Mouse (Mus musculus) megakaryocyte progenitor cell, adult 5-6 weeks (primary cell): ENCODE results near the gene St6galnac5. TPM values are rescaled to one million over a fixed set of nuclear protein-coding genes. Genes with fewer than 3 reads are reported as not detected.

Source experiments
- ATAC-seq: replicated peaks from 2 replicates; pipeline ENCODE4 v1.8.0; 2016; ENCODE audit warnings: mild to moderate bottlenecking, moderate TSS enrichment, inconsistent platforms; ENCODE audit not compliant: poor library complexity
- total RNA-seq, 2 experiments: library from RNA; stranded (forward) in 1 of 2; stranded (reverse) in 1 of 2; fragments of 157-497, 149-512 nt in 1 of 2; fragments of 200-1000 nt in 1 of 2; gene quantifications; 2 replicates each; pipeline versions ENCODE4 v1.2.3 to v1.2.4; 2015 to 2017

St6galnac5 gene
- total RNA-seq (2015) (not detected in 2 replicates), total RNA-seq (2017) (0.08 TPM in 1 of 2 replicates, not detected in the other)

DNA sequence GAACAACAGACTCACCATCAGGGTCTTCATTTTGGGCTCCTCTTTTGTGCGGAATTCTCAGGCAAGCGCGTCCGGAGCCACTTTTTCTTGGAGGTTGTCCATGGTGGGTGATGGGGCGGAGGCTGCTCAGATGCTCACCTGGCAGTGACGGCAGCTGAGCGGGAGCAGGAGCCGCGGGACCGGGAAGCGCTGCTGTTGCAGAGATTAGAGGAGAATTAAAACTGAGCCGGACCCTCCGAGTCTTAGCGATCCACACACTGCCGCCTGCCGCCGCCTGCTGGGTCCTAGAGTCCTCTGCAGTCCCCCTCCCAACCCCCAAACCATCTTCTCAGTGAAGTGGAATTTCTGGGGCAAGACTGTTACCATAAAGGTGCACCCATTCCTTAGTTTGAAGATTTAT is at the start of gene St6galnac5:
St6galnac5 (minus strand) TSS at position 259 of the 400 bp plus-strand sequence.
- ATAC-seq, result no peak; the same call in 1 of the 2 replicates

DNA sequence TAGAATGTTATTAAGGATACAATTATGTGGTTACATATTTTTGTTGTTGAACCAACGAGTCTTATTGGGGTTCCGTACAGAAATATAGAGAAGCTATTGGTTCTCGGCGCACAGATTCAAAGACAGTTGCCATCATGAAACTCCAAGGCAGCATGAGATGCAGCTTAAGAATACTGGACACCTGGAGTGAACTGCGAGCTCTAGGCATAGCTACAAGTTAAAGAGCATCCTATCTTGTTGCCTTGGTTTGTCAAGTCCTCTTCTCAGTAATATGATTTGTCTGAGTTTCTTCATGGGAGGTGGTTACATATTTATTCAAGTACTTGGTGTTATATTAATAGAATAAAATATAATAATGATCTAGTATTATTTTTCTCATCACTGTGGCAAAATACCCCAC is 48.7 kb upstream of the St6galnac5 start:
- ATAC-seq, result no peak

DNA sequence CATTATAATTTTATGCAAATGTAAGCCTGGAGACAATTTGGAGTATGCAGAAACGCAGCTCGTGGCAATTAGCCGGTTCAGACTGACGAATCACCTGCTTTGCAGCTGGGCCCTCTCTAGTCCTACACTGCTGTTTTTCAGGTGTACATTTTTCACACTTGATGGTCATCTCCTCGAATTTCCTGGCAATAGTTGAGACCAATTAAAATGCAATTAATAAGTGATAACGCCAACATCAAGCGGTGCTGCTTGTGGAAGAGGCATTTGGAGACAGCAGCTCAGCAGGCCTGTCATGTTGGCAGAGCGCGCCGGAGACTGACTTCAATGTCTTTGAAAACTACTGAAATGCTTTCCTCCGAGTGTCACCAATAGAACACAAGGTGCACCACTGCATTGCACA is 42.0 kb upstream of the St6galnac5 start:
- no peak for ATAC-seq

DNA sequence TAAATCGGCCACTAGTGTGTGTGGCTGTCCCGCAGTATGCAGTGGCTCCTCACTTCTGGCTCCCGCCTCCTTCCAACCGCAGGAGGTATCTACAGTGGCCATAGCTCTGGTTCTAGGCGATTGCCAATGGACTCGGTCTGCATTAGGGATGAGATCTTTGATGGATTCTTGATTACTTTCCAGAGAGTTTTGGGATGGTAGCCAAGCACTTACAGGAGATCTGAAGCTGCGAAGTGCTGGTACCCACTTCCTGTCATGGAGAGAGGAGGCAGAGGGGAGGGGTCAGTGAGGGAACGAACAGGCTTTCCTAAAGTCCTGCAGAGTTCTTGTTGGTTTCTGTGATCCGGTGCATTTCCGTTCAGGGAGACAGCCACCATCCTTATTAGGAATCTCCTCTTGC is 36.0 kb upstream of the St6galnac5 start:
- no peak for ATAC-seq

DNA sequence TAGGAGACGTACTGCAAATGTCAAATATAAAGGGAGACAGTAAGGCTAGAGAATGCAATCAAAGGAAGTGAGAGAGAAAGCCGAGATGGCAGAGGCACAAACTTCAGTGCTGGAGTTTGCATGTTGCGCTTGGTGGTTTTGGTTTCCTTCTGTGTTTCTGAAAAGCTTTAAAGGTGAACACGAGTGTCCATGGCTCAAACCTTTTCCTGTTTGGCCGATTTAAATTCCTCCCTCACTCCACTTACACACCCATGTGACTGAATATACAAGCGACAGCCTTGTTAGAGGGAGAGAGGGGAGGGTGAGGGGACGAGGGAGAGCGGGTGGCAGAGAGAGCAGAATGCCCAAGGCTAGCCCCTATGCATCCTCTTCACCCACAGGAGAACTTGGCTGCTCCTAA is 34.3 kb upstream of the St6galnac5 start:
- peak; percentile 26; the same call in 1 of the 2 replicates for ATAC-seq

DNA sequence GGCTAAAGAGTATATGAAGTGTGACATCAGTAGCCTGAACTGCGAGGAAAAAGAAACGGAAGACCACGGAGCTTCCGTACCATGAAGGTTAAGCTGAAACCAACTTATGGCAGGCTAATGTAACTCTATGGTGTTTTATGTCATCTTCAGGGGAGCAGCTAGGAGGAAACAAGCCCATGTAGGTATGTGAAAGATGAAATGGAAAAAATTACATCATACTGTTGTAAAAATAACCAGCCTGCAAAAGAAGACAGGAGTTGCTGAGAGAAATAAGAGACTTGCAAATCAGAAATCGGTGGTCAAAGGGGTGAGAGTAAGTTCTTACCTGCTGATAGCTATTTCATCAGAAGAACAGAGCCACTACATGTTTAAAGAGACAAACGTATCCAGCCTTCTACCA is 24.8 kb upstream of the St6galnac5 start:
- no peak for ATAC-seq

DNA sequence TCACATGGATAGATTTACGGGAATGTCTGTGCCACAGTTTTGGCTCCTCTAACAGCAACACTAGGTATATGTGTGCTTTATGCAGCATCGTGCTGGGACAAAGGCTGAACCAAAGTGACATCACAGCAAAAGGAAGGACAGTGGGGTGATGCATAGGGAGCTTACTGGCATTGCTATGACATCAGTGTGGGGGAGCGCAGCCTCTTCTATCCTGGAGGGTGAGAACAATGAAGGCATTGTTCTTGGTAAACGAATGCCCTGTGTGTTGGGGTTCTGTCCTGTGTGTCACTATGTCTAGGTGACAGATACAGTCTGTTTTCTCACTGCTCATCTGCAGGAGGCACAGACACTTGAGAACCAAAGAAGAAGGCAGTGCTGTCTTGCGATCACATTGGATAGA is 16.9 kb upstream of the St6galnac5 start:
- ATAC-seq, result no peak

DNA sequence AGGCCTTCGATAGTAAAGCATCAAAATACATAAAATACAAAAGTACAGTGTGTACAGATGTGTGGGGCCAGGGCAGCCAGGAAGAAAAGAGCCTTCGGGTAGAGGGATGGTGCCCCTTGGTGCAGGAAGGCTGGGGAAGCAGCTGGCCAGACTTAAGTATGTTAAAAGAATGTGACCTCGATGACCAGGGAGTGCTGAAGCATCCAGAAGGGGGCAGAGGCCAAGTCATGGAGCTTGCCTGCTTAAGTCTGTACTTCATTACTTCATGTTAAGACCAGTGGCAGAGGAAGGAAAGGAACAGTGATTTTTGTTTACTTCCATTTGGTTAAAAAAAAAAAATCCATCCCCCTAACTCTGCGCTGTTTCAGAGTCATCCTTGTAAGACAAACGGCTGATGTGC is 16.1 kb upstream of the St6galnac5 start:
- ATAC-seq, result no peak

DNA sequence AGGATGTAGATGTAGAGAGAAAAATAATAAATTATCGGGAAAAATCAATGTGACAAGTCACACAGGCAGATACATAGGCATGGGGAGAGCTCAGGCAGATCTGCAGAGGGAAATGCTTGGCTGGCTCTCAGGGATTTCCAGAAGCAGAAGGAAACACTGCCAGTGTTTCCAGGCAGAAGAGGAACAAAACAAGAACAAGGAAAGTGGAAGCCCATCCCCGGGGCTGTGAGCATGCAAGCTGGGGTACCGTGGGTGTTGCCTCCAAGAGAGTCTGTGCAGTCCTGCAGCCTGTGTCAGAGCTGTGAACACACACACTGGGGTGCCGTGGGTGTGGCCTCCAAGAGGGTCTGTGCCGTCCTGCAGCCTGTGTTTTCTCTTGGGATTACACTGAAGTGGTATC is 11.6 kb upstream of the St6galnac5 start:
- ATAC-seq, result no peak

DNA sequence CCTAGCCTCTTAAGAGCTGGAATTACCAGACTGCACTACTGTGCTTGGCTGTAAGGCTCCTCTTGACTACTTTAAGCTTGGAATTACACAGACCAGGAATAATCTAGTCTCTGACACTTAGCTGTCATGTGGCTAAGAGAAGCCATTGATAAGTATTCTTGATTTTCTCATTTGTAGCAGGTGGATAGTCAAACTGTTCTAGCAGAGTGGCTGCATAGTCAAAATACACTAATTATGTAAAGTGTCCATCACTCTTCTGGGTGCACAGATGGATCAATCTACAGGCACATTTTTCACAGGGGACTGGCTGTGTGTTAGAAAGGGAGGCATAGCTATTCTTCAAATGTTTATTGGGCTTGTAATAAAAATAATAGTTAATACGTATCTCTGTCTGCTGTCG is 8.7 kb upstream of the St6galnac5 start:
- ATAC-seq, result no peak

DNA sequence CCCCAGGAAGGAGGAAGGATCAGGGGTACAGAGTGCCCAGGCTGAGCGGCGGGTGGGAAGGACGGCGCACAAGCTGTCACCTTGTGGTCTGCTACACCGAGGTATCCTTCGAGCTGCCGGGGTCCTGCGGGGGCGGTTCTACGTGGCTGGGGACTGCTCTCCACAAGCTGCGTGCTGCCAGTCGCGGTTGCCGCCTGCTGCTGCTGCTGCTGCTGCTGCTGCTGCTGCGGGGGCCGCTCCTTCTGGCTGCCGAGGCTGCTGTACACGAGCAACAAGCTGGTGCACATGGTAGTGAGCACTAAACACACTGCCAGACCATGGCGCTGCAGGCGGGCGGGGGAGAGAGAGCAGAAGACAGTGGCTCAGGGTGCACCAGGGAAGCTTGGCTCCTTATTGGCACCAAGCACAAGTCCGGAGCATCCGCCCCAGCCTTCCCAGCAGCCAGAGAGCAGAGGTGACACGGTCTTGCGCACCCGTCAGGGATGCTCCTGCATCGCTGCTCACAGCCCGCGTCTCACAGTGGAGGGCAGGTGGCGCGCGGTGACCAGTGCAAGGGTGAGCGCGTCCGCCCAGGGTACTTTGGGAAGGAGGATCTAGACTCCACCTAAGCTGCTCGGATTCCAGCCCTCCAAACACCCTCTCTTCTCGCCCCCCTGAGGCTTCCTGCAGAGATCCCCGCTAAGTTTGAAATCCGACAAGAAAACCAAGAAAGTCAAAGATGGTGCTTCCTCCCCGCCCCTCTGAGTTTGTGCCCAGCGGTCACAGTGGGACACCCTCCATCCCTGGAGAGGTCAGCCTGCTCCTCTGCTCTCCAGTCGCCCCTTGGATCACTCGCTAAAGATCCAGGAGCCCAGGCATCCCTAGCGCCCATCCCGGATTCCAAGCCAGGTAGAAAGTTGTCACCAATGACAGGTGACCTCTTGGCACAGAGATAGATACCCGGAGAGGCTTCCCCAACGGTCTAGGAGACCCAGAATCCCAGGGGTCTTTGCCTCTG is 770 bp downstream of the St6galnac5 start:
- ATAC-seq, result peak; percentile 27

DNA sequence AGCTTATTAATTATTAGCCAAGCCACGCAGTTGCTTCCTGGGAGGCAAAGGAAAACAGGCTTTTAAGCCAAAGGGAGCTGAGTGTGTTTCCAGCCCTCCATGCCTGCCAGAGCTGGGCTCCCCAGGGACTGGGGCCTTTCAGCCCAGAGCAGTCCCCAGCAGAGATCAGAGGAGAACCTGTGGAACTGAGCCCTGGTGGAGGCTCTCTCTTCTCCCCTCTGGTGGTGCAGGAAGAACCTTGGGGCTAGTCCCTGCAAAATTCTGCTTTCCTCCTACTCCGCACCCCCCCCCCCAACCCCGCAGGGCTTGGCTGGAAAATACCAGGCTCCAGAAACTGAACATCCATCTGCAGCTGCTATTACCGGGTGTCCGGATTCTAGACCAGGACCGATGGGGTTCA is 1.6 kb downstream of the St6galnac5 start:
- no peak for ATAC-seq

DNA sequence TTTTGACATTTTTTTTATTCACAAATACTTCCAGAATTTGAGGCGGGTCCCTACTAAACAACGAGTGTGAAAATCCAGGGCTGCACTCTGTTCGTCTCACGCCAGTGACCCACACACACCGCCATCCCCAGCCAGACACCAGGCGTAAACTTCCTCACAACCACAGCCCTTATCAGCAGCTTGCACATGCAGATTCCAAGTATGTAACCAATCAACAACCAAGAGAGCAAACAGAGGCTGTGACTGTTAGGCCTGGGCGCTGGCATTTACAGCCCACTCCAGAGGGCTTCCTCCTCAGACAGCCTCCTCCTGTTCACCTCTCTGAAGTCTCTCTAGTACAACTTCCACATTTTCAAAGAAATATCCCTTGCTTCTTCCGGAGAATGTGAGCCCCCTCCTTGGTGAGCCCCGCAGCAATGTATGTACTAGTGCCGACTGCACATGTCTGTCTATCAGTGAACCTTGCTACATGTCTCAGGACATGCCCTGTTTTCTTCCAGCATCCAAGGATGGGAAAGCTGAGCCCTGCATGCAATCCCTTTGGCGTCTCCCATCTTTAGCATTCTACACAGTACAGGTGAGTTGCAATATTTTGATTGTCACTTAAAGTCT is 2.5 kb downstream of the St6galnac5 start:
- ATAC-seq, result peak; percentile 94

DNA sequence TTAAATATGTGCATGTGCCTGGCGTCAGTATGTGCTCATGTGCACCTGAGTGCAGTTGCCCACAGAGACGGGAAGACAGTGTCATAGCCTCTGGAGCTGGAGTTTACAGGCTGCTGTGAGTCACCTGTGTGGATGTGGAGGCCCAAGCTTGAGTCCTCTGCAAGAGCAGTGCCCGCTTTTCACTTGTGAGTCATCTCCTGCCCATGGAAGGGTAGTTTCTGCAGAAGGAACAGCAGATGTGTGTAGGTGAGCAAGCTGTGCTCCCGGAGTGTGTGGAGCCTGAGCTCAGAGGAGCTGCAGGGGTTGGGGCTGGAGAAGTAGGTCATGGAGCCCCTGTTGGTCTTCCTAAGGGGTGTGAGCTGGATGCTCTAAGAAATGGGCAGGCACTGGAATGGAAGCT is 10.7 kb downstream of the St6galnac5 start:
- ATAC-seq, result no peak

DNA sequence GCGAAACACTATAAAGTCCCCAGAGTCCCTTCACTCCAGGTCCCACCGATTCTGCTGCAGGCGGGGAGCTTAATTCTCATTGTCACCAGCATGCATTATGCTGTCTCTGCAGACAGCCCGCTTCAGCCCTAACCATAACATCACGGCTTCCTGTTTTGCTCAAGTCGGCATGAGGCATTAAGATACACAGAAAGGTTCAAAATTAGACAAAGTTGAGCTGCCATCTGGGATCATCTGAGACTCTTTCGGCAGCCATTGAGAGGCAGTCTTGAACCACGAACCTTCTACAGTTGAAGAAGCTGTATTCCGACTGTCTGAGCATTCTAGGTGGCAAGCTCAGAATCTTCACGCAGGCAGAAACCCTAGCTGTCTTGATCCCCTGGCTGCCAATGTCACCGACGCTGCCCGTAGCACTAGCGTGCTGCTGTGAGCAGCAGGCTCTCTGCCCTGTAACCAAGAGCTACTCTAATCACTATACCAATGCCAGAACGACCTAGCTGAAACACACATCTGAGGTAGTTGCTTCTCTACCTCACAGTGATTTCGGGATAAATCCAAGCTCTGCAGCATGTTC is 12.2 kb downstream of the St6galnac5 start:
- peak; percentile 71 for ATAC-seq

DNA sequence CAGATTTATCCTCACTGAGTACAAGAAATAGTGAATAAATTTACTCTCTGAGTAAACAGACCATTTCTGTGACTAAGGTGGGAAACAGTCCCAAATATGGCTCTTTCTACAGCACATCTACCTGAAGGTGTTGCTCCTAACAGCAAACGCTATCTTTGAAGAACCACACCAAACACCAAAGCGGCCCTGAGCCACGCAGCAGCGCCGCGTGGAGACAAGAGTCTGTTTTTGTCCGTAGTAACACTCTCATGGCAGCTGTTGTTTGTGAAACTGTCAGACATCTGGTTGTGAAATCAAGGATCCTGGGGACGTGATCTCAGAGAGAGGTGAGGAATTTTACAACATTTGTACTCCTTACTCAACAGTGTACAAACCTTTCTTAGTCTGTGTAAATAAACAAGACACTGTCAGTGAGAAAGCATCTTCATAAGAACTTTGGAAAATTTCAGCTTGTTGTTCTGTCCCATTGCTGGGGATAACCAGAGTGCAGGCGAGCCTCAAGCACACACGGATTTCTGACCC is 20.1 kb downstream of the St6galnac5 start:
- no peak for ATAC-seq

DNA sequence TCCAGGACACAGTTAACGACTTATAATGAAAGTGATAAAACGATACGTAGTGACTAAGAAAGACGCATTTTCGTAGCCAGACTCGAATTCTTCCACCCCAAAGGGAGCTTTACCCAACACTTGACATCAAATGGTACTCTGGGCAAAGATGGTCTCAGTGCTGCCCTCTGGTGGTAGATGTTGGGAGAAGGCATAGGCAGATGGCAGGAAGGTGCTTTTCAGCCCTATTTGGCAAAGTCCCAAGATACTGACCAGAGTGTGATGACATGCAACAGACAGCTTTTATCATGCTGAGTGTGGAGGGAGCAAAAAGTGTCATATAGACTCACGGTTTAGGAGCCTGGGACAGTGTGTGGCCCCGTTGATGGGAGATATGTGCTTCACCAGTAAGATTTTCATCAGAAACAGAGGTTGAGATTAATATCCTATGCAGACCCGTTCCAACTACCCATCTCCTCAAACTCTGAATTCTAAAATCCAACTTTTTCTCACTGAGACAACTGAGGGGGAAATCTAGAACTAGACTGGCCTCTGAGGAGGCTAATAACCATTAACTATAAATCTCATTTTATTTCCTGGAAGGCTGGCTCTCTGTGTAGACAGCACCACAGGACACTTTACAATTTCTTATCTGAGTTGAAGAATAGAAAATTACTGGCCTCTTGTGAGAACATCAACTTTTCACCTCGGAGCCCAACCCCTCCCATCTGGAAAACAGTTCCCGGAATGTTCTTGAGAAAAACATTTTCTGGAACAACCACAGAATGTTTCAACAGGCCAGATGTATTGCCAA is 23.5 kb downstream of the St6galnac5 start:
- ATAC-seq, result peak; percentile 60

DNA sequence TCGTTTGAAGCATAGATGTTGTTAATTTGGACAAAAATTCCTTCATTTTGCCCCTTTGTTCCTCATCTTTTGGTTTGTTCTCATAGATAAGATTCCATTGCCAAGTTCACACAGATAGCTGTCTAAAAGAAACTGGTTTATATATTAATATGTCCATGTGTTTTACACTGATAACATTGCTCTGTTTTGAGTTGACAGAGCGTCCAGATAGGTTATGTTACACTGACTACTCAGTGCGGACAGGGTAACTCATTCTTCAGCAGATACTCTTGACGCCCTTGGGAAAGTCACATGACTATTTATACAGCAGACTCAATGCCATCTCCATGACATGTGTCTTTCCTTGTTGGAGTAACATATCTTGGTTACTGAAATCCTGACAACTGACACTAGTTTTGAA is 25.3 kb downstream of the St6galnac5 start:
- peak; percentile 43 for ATAC-seq

DNA sequence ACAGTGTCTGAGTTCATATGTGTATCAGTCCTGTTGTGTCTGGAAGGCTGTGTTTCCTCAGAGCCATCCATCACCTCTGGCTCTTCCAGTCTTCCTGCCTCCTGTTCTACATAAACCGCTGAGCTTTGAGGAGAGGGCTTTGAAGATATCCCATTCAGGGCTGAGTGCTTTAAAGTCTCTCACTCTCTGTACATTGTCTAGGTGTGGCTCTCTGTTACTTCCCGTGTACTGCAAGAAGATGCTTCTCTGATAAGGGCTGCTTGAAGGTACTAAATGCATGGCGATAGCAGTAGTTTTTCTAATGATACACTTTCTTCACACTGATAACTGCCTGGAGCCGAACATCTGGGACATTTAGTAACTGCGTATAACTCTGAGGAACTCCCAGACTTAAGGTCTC is 26.0 kb downstream of the St6galnac5 start:
- ATAC-seq, result no peak

DNA sequence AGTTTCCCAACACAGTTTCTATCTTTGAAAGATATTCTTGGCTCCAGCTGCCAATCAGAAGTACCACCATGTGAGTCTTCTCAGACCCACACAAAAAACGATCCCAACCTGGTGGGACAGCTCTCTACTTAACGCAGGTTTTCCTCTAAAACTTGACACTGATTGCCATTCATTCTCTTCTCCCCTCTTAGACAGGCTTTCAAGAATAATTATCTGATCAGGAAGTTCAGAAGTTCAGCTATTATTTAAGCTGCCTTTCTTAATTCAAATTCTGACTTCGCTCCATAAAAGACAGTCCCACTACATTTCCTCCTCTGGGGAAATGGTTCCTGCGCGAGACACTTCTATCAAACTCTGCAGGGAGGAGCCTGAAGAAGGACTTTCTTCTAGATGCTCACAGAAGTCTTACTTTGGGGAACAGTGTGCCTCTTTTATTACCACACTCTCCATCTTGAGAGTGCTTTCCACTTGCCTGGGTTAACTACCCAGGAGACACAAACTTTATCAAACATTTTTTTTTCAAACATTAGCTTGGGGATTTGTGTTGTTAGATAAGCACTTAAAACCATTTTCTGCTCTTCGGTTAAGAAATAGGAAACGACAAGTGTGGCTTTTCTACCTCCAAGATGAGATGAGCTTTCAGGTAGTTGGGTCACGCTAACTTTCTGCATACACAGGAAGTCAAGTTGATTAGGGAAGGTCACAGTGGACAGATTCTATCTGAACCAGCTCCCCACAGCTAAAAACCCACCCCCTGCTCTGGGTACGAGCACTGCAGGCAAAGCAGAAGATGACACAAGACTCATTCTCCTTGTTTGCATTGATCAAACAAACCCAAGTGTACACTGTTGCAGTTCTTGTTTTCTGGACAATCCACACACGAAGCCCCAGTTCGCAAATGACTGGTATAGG is 30.2 kb downstream of the St6galnac5 start:
- ATAC-seq, result peak; percentile 3; the same call in 1 of the 2 replicates
